ENCODE assay signal across 24 mouse cellular contexts in genomic region chr10:67290622-67291021, GRCm38 (mm10). TPM values are rescaled to one million over a fixed set of nuclear protein-coding genes. Genes with fewer than 3 reads are reported as not detected.
DNase-seq lines count a peak whose midpoint lies in the region; ATAC-seq and TF ChIP-seq lines count a peak whose summit lies in the region.
"Had no signal": no experiment of that assay in that cellular context is flagged by ENCODE, and none has a peak within 500 bp of the region (broad histone marks: within the 10 kb centered on the region; RNA-seq: fewer than 3 reads in every experiment).

No protein-coding gene starts in this region.

- peaks cover 7% of the 10 kb centered on the region for H3K4me1 ChIP-seq in liver, postnatal 0 days (ENCODE audit: insufficient read depth)
- peaks cover 10% of the 10 kb centered on the region; the same call in 1 of the 2 replicates for H3K4me1 ChIP-seq in brown adipose tissue, adult 24 weeks (ENCODE audit: control insufficient read depth, insufficient read depth, insufficient read length, low read length)
- H3K4me1 ChIP-seq: midbrain, embryonic 12.5 days had no signal

- peak overlapping the region; percentile 7; the same call in 1 of the 2 replicates for H3K4me2 ChIP-seq in liver, postnatal 0 days (ENCODE audit: low read depth, low read length)
- H3K4me2 ChIP-seq: embryonic facial prominence, embryonic 15.5 days; forebrain, embryonic 15.5 days; heart, embryonic 13.5 days; hindbrain, embryonic 15.5 days; kidney, embryonic 15.5 days; liver, embryonic 11.5 days; midbrain, embryonic 12.5 days had no signal

- WGBS in liver, postnatal 0 days (ENCODE audit: insufficient replicate concordance): 62% methylated on average over 4 of the region's 4 CpGs

- no peak for TF ChIP-seq CTCF in liver, postnatal 0 days (IDR thresholded peaks at IDR 0.05; ENCODE audit: low read depth)

- no peak for ATAC-seq in liver, postnatal 0 days
- peak; percentile 64 for ATAC-seq in megakaryocyte progenitor cell, adult 5-6 weeks (replicated peaks; ENCODE audit: poor library complexity)
- no peak for ATAC-seq in erythroblast, adult 5-6 weeks (replicated peaks; ENCODE audit: low FRiP score, poor library complexity, severe bottlenecking)
- ATAC-seq: forebrain, embryonic 15.5 days; Patski had no signal

- H3K36me3 ChIP-seq in liver, postnatal 0 days (replicated peaks; ENCODE audit: insufficient read depth, low read length): no peaks in the 10 kb centered on the region
- H3K36me3 ChIP-seq: embryonic facial prominence, embryonic 10.5 days; embryonic facial prominence, embryonic 15.5 days; forebrain, embryonic 15.5 days; heart, embryonic 13.5 days; hindbrain, embryonic 15.5 days; kidney, embryonic 15.5 days; midbrain, embryonic 12.5 days had no signal

- no peak overlapping the region for H3K4me3 ChIP-seq in liver, postnatal 0 days (ENCODE audit: low read depth, low read length)
- H3K4me3 ChIP-seq in brown adipose tissue, adult 24 weeks (ENCODE audit: insufficient read depth, low read depth, low read length): no peak overlapping the region
- H3K4me3 ChIP-seq: embryonic facial prominence, embryonic 10.5 days; embryonic facial prominence, embryonic 15.5 days; forebrain, embryonic 15.5 days; heart, embryonic 13.5 days; hindbrain, embryonic 15.5 days; kidney, embryonic 15.5 days; midbrain, embryonic 12.5 days had no signal

- no peaks in the 10 kb centered on the region for H3K27me3 ChIP-seq in liver, postnatal 0 days (ENCODE audit: insufficient read depth, low read length)
- H3K27me3 ChIP-seq: embryonic facial prominence, embryonic 15.5 days; forebrain, embryonic 15.5 days; heart, embryonic 13.5 days; hindbrain, embryonic 15.5 days; kidney, embryonic 15.5 days; midbrain, embryonic 12.5 days; Patski had no signal

- no peak overlapping the region for H3K9ac ChIP-seq in liver, postnatal 0 days (replicated peaks)
- H3K9ac ChIP-seq: embryonic facial prominence, embryonic 15.5 days; forebrain, embryonic 15.5 days; heart, embryonic 13.5 days; hindbrain, embryonic 15.5 days; kidney, embryonic 15.5 days; midbrain, embryonic 12.5 days had no signal

- TF ChIP-seq EP300 in liver, postnatal 0 days (IDR thresholded peaks at IDR 0.05; ENCODE audit: low read depth): no peak

- no peaks in the 10 kb centered on the region for H3K9me3 ChIP-seq in liver, postnatal 0 days (ENCODE audit: low read length)
- H3K9me3 ChIP-seq: embryonic facial prominence, embryonic 10.5 days; embryonic facial prominence, embryonic 15.5 days; forebrain, embryonic 15.5 days; heart, embryonic 13.5 days; hindbrain, embryonic 15.5 days; kidney, embryonic 15.5 days; midbrain, embryonic 12.5 days had no signal

- DNase-seq in liver, postnatal 0 days: no peak
- DNase-seq in liver: no peak
- DNase-seq in B cell, adult 2 months: no peak
- no peak for DNase-seq in MN1 (ENCODE audit: low spot score)
- DNase-seq: cerebellum, adult 18-20 months; cerebellum, postnatal 14 days; heart, postnatal 10 days; kidney, adult 18-20 months; kidney, postnatal 25 days; lung, postnatal 10 days; thymus, adult 18-20 months; thymus, postnatal 25 days had no signal

- H3K27ac ChIP-seq in liver, postnatal 0 days (ENCODE audit: low read depth): 0 out of 2 replicates have a peak overlapping the region, but pooled peaks have one; percentile 26
- H3K27ac ChIP-seq in brown adipose tissue, adult 24 weeks (replicated peaks; ENCODE audit: low read depth, low read length): peak overlapping the region; percentile 93
- H3K27ac ChIP-seq: embryonic facial prominence, embryonic 10.5 days; embryonic facial prominence, embryonic 15.5 days; forebrain, embryonic 15.5 days; heart, embryonic 13.5 days; hindbrain, embryonic 15.5 days; kidney, embryonic 15.5 days; midbrain, embryonic 12.5 days had no signal

RNA-seq across cellular contexts. Expression of gene Nrbf2, which starts 5.5 kb away (rescaled TPM):
- 17.5 and 20.2 TPM in 2 replicates for polyA plus RNA-seq in liver, postnatal 0 days (2015; fragmentation: Nextera tagmentation; extraction: Ambion mirVana)
- 18.6 and 70.7 TPM in 2 replicates for polyA plus RNA-seq in brown adipose tissue, adult 24 weeks (2012; ENCODE audit: insufficient read depth, insufficient read length, missing spikeins)
- 32.2 and 33.6 TPM in 2 replicates for total RNA-seq in megakaryocyte progenitor cell, adult 5-6 weeks (2015)
- 13.2 and 21.9 TPM in 2 replicates for total RNA-seq in megakaryocyte progenitor cell, adult 5-6 weeks (2017)
- 14.6 and 16.1 TPM in 2 replicates for total RNA-seq in erythroblast, adult 5-6 weeks (2015; ENCODE audit: low replicate concordance)
- total RNA-seq in erythroblast, adult 5-6 weeks (2017; ENCODE audit: low replicate concordance): 9.7 and 12.7 TPM in 2 replicates
